Mouse (Mus musculus): ENCODE measurements at regions not wholly inside any gene's neighbourhood (a gene's known extent, or its start where the extent isn't known, plus 50 kb on each side); places are given as distances from the start of the nearest gene placed in this dataset.

GRCm38 (mm10) chr1:88623040-88623439 is 79.0 kb downstream of the Arl4c start:
- Histone ChIP-seq H3K4me2 (ENCODE audit: low read depth) (no peak overlapping the region), H3K9me3 (ENCODE audit: control insufficient read depth, low read length) (no peaks in the 10 kb centered on the region), H3K36me3 (ENCODE audit: control insufficient read depth, insufficient read depth, low read length) (no peaks in the 10 kb centered on the region), H3K4me1 (ENCODE audit: control insufficient read depth, insufficient read depth, low read length) (0 out of 2 replicates have a peak, but pooled peaks cover 3% of the 10 kb centered on the region), H3K9ac (ENCODE audit: low read length) (no peak overlapping the region), H3K27me3 (ENCODE audit: control insufficient read depth, insufficient read depth, low read length) (no peaks in the 10 kb centered on the region), H3K4me3 (ENCODE audit: low read depth, low read length) (no peak overlapping the region), H3K27ac (ENCODE audit: low read depth, low read length) (no peak overlapping the region)
- 64% methylated on average over 10 of the region's 10 CpGs for WGBS
- DNase-seq (ENCODE audit: low spot score), result no peak
- ATAC-seq (ENCODE audit: insufficient read depth, low FRiP score, low TSS enrichment), result no peak

- Histone ChIP-seq H3K4me3 (ENCODE audit: low read depth, low read length) (no peak overlapping the region), H3K4me1 (ENCODE audit: control insufficient read depth, insufficient read depth, low read length) (0 out of 2 replicates have a peak, but pooled peaks cover 3% of the 10 kb centered on the region), H3K27ac (ENCODE audit: low read depth, low read length) (no peak overlapping the region), H3K4me2 (ENCODE audit: low read depth) (no peak overlapping the region), H3K9me3 (ENCODE audit: control insufficient read depth, low read length) (no peaks in the 10 kb centered on the region), H3K27me3 (ENCODE audit: control insufficient read depth, insufficient read depth, low read length) (no peaks in the 10 kb centered on the region), H3K9ac (ENCODE audit: low read length) (no peak overlapping the region), H3K36me3 (ENCODE audit: control insufficient read depth, insufficient read depth, low read length) (no peaks in the 10 kb centered on the region)
- 87% methylated on average over 6 of the region's 6 CpGs for WGBS
- ATAC-seq (ENCODE audit: insufficient read depth, low FRiP score, low TSS enrichment) (no peak), DNase-seq (ENCODE audit: low spot score) (no peak)
Observed at GRCm38 (mm10) chr1:88622356-88622755, 79.7 kb downstream of the Arl4c start.

GRCm38 (mm10) chr1:88621214-88621613 is 80.8 kb downstream of the Arl4c start:
- Histone ChIP-seq H3K9me3 (ENCODE audit: control insufficient read depth, low read length) (no peaks in the 10 kb centered on the region), H3K4me2 (ENCODE audit: low read depth) (no peak overlapping the region), H3K4me1 (ENCODE audit: control insufficient read depth, insufficient read depth, low read length) (0 out of 2 replicates have a peak, but pooled peaks cover 3% of the 10 kb centered on the region), H3K9ac (ENCODE audit: low read length) (no peak overlapping the region), H3K4me3 (ENCODE audit: low read depth, low read length) (no peak overlapping the region), H3K36me3 (ENCODE audit: control insufficient read depth, insufficient read depth, low read length) (no peaks in the 10 kb centered on the region), H3K27me3 (ENCODE audit: control insufficient read depth, insufficient read depth, low read length) (no peaks in the 10 kb centered on the region), H3K27ac (ENCODE audit: low read depth, low read length) (no peak overlapping the region)
- no peak for ATAC-seq (ENCODE audit: insufficient read depth, low FRiP score, low TSS enrichment)
- 89% methylated on average over 2 of the region's 2 CpGs for WGBS
- DNase-seq (ENCODE audit: low spot score), result no peak

- ATAC-seq (ENCODE audit: insufficient read depth, low FRiP score, low TSS enrichment) (no peak), DNase-seq (ENCODE audit: low spot score) (no peak)
- WGBS, result 13% methylated on average over 2 of the region's 2 CpGs
Observed at GRCm38 (mm10) chr1:88613007-88613406, 89.0 kb downstream of the Arl4c start.

GRCm38 (mm10) chr1:88611241-88611640 is 90.8 kb downstream of the Arl4c start:
- H3K9me3 ChIP-seq (ENCODE audit: control insufficient read depth, low read length), result no peaks in the 10 kb centered on the region
- no peaks in the 10 kb centered on the region for H3K36me3 ChIP-seq (ENCODE audit: control insufficient read depth, insufficient read depth, low read length)
- no peak overlapping the region for H3K4me3 ChIP-seq (ENCODE audit: low read depth, low read length)
- no peak overlapping the region for H3K9ac ChIP-seq (ENCODE audit: low read length)
- no peaks in the 10 kb centered on the region; the same call in 1 of the 2 replicates for H3K4me1 ChIP-seq (ENCODE audit: control insufficient read depth, insufficient read depth, low read length)
- 70% methylated on average over 5 of the region's 5 CpGs for WGBS
- ATAC-seq (ENCODE audit: insufficient read depth, low FRiP score, low TSS enrichment) (no peak), DNase-seq (ENCODE audit: low spot score) (no peak)
- no peaks in the 10 kb centered on the region for H3K27me3 ChIP-seq (ENCODE audit: control insufficient read depth, insufficient read depth, low read length)
- H3K27ac ChIP-seq (ENCODE audit: low read depth, low read length), result no peak overlapping the region
- no peak overlapping the region for H3K4me2 ChIP-seq (ENCODE audit: low read depth)

More at GRCm38 (mm10) chr1:88613007-88613406, 89.0 kb downstream of the Arl4c start:
- Histone ChIP-seq H3K4me2 (ENCODE audit: low read depth) (no peak overlapping the region), H3K4me1 (ENCODE audit: control insufficient read depth, insufficient read depth, low read length) (no peaks in the 10 kb centered on the region; the same call in 1 of the 2 replicates), H3K36me3 (ENCODE audit: control insufficient read depth, insufficient read depth, low read length) (no peaks in the 10 kb centered on the region), H3K4me3 (ENCODE audit: low read depth, low read length) (no peak overlapping the region), H3K9ac (ENCODE audit: low read length) (no peak overlapping the region), H3K27ac (ENCODE audit: low read depth, low read length) (no peak overlapping the region), H3K27me3 (ENCODE audit: control insufficient read depth, insufficient read depth, low read length) (no peaks in the 10 kb centered on the region), H3K9me3 (ENCODE audit: control insufficient read depth, low read length) (no peaks in the 10 kb centered on the region)

- Histone ChIP-seq H3K9ac (ENCODE audit: low read length) (no peak overlapping the region), H3K27ac (ENCODE audit: low read depth, low read length) (no peak overlapping the region), H3K9me3 (ENCODE audit: control insufficient read depth, low read length) (no peaks in the 10 kb centered on the region), H3K4me2 (ENCODE audit: low read depth) (no peak overlapping the region), H3K27me3 (ENCODE audit: control insufficient read depth, insufficient read depth, low read length) (no peaks in the 10 kb centered on the region), H3K4me3 (ENCODE audit: low read depth, low read length) (no peak overlapping the region), H3K36me3 (ENCODE audit: control insufficient read depth, insufficient read depth, low read length) (no peaks in the 10 kb centered on the region), H3K4me1 (ENCODE audit: control insufficient read depth, insufficient read depth, low read length) (no peaks in the 10 kb centered on the region; the same call in 1 of the 2 replicates)
- DNase-seq (ENCODE audit: low spot score), result no peak
- no peak for ATAC-seq (ENCODE audit: insufficient read depth, low FRiP score, low TSS enrichment)
- WGBS, result 89% methylated on average over 9 of the region's 9 CpGs
Observed at GRCm38 (mm10) chr1:88610810-88611209, 91.2 kb downstream of the Arl4c start.

- no peaks in the 10 kb centered on the region for H3K36me3 ChIP-seq (ENCODE audit: control insufficient read depth, insufficient read depth, low read length)
- no peak overlapping the region for H3K4me3 ChIP-seq (ENCODE audit: low read depth, low read length)
- 40% methylated on average over 8 of the region's 8 CpGs for WGBS
- H3K9ac ChIP-seq (ENCODE audit: low read length), result no peak overlapping the region
- DNase-seq (ENCODE audit: low spot score) (no peak), ATAC-seq (ENCODE audit: insufficient read depth, low FRiP score, low TSS enrichment) (no peak)
- H3K27me3 ChIP-seq (ENCODE audit: control insufficient read depth, insufficient read depth, low read length), result no peaks in the 10 kb centered on the region
- H3K27ac ChIP-seq (ENCODE audit: low read depth, low read length), result no peak overlapping the region
- H3K4me1 ChIP-seq (ENCODE audit: control insufficient read depth, insufficient read depth, low read length), result no peaks in the 10 kb centered on the region; the same call in 1 of the 2 replicates
- no peak overlapping the region for H3K4me2 ChIP-seq (ENCODE audit: low read depth)
- H3K9me3 ChIP-seq (ENCODE audit: control insufficient read depth, low read length), result no peaks in the 10 kb centered on the region
Observed at GRCm38 (mm10) chr1:88608826-88609225, 93.2 kb downstream of the Arl4c start.

GRCm38 (mm10) chr1:88608236-88608635 is 93.8 kb downstream of the Arl4c start:
- WGBS, result 39% methylated on average over 8 of the region's 8 CpGs
- no peak for DNase-seq (ENCODE audit: low spot score)

GRCm38 (mm10) chr1:88605616-88606190 is 95.8 kb upstream of the Glrp1 start:
- ATAC-seq (ENCODE audit: insufficient read depth, low FRiP score, low TSS enrichment) (no peak), DNase-seq (ENCODE audit: low spot score) (no peak)
- Histone ChIP-seq H3K9me3 (ENCODE audit: control insufficient read depth, low read length) (no peaks in the 10 kb centered on the region), H3K4me2 (ENCODE audit: low read depth) (no peak overlapping the region), H3K4me3 (ENCODE audit: low read depth, low read length) (no peak overlapping the region), H3K27me3 (ENCODE audit: control insufficient read depth, insufficient read depth, low read length) (no peaks in the 10 kb centered on the region), H3K36me3 (ENCODE audit: control insufficient read depth, insufficient read depth, low read length) (no peaks in the 10 kb centered on the region), H3K4me1 (ENCODE audit: control insufficient read depth, insufficient read depth, low read length) (no peaks in the 10 kb centered on the region; the same call in 1 of the 2 replicates), H3K27ac (ENCODE audit: low read depth, low read length) (no peak overlapping the region), H3K9ac (ENCODE audit: low read length) (no peak overlapping the region)
- WGBS, result 47% methylated on average over 14 of the region's 14 CpGs

More at GRCm38 (mm10) chr1:88608236-88608635, 93.8 kb downstream of the Arl4c start:
- Histone ChIP-seq H3K9me3 (ENCODE audit: control insufficient read depth, low read length) (no peaks in the 10 kb centered on the region), H3K36me3 (ENCODE audit: control insufficient read depth, insufficient read depth, low read length) (no peaks in the 10 kb centered on the region), H3K27ac (ENCODE audit: low read depth, low read length) (no peak overlapping the region), H3K4me3 (ENCODE audit: low read depth, low read length) (no peak overlapping the region), H3K4me2 (ENCODE audit: low read depth) (no peak overlapping the region), H3K27me3 (ENCODE audit: control insufficient read depth, insufficient read depth, low read length) (no peaks in the 10 kb centered on the region), H3K4me1 (ENCODE audit: control insufficient read depth, insufficient read depth, low read length) (no peaks in the 10 kb centered on the region; the same call in 1 of the 2 replicates), H3K9ac (ENCODE audit: low read length) (no peak overlapping the region)
- ATAC-seq (ENCODE audit: insufficient read depth, low FRiP score, low TSS enrichment), result no peak

All from neural tube, embryonic 11.5 days (tissue).